Mouse (Mus musculus): ENCODE data around the gene Prr22. TPM values are rescaled to one million over a fixed set of nuclear protein-coding genes. Genes with fewer than 3 reads are reported as not detected.

Prr22 gene
- total RNA-seq, 2 experiments from 2014 or later, result 1.2 TPM

GRCm38 (mm10) chr17:56802065-56802464 is 32.0 kb downstream of the Prr22 start:
- intact Hi-C loops (cut with DNase I), result loop anchor here (10.0 kb wide), 1 partner anchor 533 kb away; no protein-coding TSS in a partner anchor
- DNase-seq, result no peak

- peak; percentile 53 for DNase-seq
- intact Hi-C loops (cut with DNase I), result loop anchor here (10.0 kb wide), 1 partner anchor 530 kb away; no protein-coding TSS in a partner anchor
Measured at GRCm38 (mm10) chr17:56804952-56805351, 34.9 kb downstream of the Prr22 start.

DNA sequence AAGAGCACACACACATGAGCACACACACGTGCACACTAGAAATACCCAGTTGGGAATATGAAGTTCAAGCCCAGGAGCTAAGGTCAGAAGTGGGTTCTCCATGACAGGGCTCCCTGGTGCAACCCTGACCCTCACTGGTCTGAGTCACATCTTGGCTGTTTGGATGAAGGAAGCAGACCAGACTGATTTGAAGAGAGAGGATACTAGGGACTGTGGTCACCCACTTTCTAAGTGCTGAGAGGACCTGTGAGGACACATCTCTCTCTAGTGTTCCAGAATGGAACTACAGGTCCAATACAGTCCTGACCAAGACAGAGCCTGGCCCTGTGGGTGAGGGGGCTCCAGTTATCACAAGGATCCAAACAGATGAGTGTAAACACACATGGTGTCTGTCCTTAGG is 35.7 kb downstream of the Prr22 start:
- intact Hi-C loops (cut with DNase I), result loop anchor here (10.0 kb wide), 1 partner anchor 529 kb away; no protein-coding TSS in a partner anchor
- DNase-seq, result no peak

DNA sequence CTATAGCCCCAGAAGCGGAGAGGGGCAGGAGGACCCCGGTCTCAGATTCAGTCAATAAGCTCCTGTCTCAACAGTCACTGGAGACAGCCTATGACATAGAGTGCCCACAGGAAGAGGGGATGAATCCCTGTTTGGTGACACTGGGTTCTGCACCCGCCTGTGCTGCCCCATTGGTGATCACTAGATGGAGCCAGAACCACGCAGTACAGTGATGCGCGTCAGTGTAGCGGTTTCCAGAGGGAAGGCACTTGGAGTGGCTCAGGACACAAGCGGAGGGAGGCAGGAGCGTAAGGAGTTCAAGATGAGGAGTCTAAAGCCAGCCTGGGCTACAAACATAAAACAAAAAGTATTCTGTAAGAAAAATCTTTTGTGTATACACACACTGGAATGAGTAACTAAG is 38.5 kb downstream of the Prr22 start:
- intact Hi-C loops (cut with DNase I), result loop anchor here (10.0 kb wide), 1 partner anchor 526 kb away; no protein-coding TSS in a partner anchor
- DNase-seq, result peak; percentile 82

DNA sequence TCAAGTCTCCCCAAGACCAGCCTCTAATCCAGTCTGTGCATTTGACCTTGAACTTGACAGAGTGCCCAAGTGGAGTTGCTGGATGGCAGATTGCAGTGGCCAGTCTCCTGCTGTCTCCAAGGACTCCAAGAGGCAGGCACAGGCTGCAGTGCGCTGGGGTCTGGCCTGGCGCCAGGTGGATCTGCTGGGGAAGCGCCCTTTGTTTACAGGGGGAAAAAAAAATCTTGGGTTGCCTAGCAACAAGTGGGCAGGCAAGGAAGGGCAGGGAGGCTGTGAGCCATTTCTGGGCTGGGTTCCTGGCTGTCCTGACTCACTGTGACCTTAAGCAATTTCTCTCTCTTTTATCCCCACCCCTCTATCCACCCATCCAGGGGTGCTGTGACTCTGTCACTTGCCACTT is 40.2 kb downstream of the Prr22 start:
- intact Hi-C loops (cut with DNase I), result loop anchor here (10.0 kb wide), 1 partner anchor 435 kb away; the partner anchor contains the start of genes Gpr108 and Trip10
- peak; percentile 99 for DNase-seq

DNA sequence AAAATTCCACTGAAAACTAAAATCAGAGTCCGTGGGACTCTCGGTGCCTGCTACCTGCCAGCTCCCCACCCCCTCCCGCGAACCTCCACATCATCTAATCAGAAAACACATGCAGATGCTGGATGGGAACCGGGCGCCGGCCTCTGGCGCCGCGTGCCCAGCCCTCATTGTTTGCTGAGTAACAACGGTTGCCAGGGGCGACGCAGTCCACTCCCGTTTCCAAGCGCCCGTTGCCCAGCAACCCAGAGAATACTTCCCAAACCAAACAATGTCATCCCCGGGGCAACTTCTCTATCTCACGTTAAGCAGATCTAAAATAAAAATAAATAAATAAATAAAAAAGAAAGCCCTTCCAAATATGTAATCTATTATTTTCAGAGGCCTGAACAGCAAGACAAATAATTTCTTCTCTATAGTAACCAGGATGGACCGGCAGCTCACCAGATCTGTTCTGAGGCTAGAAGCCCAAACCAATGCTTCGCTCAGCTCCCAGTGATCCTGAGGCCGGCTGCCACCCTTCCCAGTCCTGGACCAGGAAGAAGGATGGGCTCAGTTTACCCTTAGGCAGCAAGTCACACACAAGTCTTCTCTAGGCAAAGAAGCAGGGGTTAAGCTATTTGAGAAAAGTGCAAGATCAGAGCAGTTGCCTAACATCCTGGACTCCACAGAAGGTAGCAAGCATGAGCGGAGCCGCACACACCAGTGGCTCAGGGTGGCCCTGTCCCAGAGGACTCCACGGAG is 44.4 kb downstream of the Prr22 start:
- DNase-seq, result peak; percentile 83
- intact Hi-C loops (cut with DNase I), result loop anchor here (10.0 kb wide), 1 partner anchor 430 kb away; the partner anchor contains the start of genes Gpr108 and Trip10

GRCm38 (mm10) chr17:56815057-56815345 is 45.0 kb downstream of the Prr22 start:
- DNase-seq, result no peak
- intact Hi-C loops (cut with DNase I), result loop anchor here (10.0 kb wide), 1 partner anchor 430 kb away; the partner anchor contains the start of genes Gpr108 and Trip10

- no peak for DNase-seq
- intact Hi-C loops (cut with DNase I), result loop anchor here (10.0 kb wide), 1 partner anchor 427 kb away; the partner anchor contains the start of genes Gpr108 and Trip10
Measured at GRCm38 (mm10) chr17:56818067-56818636, 48.1 kb downstream of the Prr22 start.

DNA sequence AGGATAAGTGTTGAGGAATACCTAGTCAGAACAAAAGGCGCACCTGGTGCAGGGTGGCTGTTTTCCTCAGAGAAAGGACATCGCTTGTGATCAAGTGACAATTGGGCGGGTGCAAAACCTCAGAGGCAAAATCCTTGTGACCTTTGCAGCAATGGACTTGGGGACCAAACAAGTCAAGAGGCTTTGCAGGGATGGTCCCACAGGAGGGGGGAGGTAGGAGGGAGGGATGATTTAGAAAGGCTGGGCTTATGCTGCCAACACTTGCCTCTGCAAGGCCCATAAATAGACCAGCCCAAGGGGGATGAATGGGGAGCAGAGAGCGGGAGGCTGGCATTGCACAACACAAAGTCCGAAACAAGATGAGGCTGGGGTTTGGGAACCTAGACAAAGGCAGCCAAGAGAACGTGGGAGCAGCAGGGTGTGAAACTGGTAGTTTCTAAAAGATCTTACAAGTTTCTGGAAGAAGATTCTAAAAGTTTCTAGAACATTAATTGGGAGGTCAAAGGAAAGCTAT is 49.0 kb downstream of the Prr22 start:
- intact Hi-C loops (cut with DNase I), result loop anchor here (10.0 kb wide), 1 partner anchor 426 kb away; the partner anchor contains the start of genes Gpr108 and Trip10
- DNase-seq, result no peak

DNA sequence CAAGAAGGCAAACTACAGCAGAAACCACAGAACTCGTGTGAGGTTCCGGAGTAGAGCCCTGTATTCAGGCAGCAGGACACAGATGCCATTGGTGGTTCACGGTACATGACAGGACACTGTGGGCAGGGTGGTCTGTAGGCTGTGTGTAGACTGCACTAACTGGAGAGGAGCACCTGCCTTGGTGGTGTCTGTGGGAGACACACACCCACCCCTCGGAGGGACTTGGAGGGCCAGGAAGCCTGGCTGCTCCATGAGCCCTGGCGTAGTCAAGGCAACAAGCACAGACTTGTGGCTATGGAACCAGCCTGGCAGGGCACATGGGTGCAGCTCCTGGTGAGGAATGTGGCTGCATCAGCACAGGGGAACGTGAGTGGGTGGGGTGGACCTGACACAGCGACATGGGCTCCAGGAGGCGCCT is 49.7 kb downstream of the Prr22 start:
- no peak for DNase-seq
- intact Hi-C loops (cut with DNase I), result loop anchor here (10.0 kb wide), 1 partner anchor 425 kb away; the partner anchor contains the start of genes Gpr108 and Trip10

Other genes with a start within 250 kb of the Prr22 start
- gene Gm20219, start 215.9 kb upstream of the Prr22 start, total RNA-seq (2021), result 1 to 10 TPM; 1.9 to 2.2 TPM
- gene Safb2, start 185.7 kb upstream of the Prr22 start, total RNA-seq (2021), result 100 to 1,000 TPM; 105 to 107 TPM
- gene Safb, start 185.4 kb upstream of the Prr22 start, total RNA-seq (2021), result 100 to 1,000 TPM; 173 to 188 TPM
- 100 to 1,000 TPM; 119 to 135 TPM for gene 2410015M20Rik, start 160.5 kb upstream of the Prr22 start, total RNA-seq (2021)
- 100 to 1,000 TPM; 563 to 595 TPM for gene Rpl36, start 156.8 kb upstream of the Prr22 start, total RNA-seq (2021)
- gene Lonp1, start 143.4 kb upstream of the Prr22 start, total RNA-seq (2021), result 10 to 100 TPM; 61.5 to 63.4 TPM
- 1 to 10 TPM; 1.3 to 2.2 TPM for gene Catsperd, start 142.1 kb upstream of the Prr22 start, total RNA-seq (2021)
- 100 to 1,000 TPM; 102 to 112 TPM for gene Ranbp3, start 97.0 kb upstream of the Prr22 start, total RNA-seq (2021)
- 100 to 1,000 TPM; 187 to 194 TPM for gene Ndufa11, start 52.5 kb upstream of the Prr22 start, total RNA-seq (2021)
- gene Vmac, start 52.2 kb upstream of the Prr22 start, total RNA-seq (2021), result 10 to 100 TPM; 10.8 to 12.6 TPM
- 1 to 10 TPM; 1.2 to 1.3 TPM for gene Nrtn, start 12.7 kb upstream of the Prr22 start, total RNA-seq (2021)
- 10 to 100 TPM; 80.0 to 90.4 TPM for gene Dus3l, start 5.5 kb upstream of the Prr22 start, total RNA-seq (2021)
- gene Rfx2, start 60.8 kb downstream of the Prr22 start, total RNA-seq (2021), result 1 to 10 TPM; 2.4 to 3.4 TPM
- gene Acsbg2, start 104.2 kb downstream of the Prr22 start, total RNA-seq (2021), result not detected
- gene 1700061G19Rik, start 105.2 kb downstream of the Prr22 start, total RNA-seq (2021), result under 1 TPM; 0.16 to 0.56 TPM
- 100 to 1,000 TPM; 104 to 114 TPM for gene Mllt1, start 165.2 kb downstream of the Prr22 start, total RNA-seq (2021)
- gene Acer1, start 211.9 kb downstream of the Prr22 start, total RNA-seq (2021), result not detected
- gene Clpp, start 220.1 kb downstream of the Prr22 start, total RNA-seq (2021), result 10 to 100 TPM; 46.2 to 49.1 TPM
- 10 to 100 TPM; 28.2 to 32.3 TPM for gene Alkbh7, start 227.1 kb downstream of the Prr22 start, total RNA-seq (2021)
- not detected for gene Pspn, start 229.8 kb downstream of the Prr22 start, total RNA-seq (2021)
- 10 to 100 TPM; 50.8 to 51.0 TPM for gene Gtf2f1, start 241.0 kb downstream of the Prr22 start, total RNA-seq (2021)
- not detected for gene Gm17949, start 241.2 kb downstream of the Prr22 start, total RNA-seq (2021)

All from left cerebral cortex, postnatal 4 days (tissue).